Mouse (Mus musculus): ENCODE data around the gene Clvs2.

DNA sequence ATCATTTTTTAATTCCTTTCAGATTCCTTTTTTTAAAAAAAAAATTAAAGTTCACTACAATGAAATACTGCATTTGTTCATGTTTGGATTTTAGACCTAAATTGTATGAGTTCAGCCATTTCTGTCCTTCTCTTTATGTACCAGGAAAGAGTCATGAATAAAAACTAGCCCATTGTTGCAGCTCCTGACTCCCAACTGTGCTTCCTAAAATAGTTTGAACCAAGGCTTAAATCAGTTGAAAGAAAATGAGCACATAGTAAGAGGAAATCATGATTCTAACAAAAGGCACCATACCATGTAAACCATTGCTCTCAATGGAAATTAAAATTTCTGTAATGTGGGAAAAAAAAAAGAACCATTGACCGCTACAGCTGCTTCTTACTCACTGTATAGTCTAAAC, 11.4 kb downstream of the Clvs2 start:
- TF ChIP-seq POLR2A (IDR thresholded peaks at IDR 0.05; ENCODE audit: extremely low read depth, insufficient read depth, low read length) (no peak), CTCF (IDR thresholded peaks at IDR 0.05; ENCODE audit: extremely low read depth, insufficient read depth, low read length) (no peak)
